Mouse (Mus musculus) midbrain, embryonic 13.5 days (tissue): ENCODE measurements at regions not wholly inside any gene's neighbourhood (a gene's known extent, or its start where the extent isn't known, plus 50 kb on each side); places are given as distances from the start of the nearest gene placed in this dataset.

Source experiments
- ATAC-seq: fragments of 200-750 bp; cut with Nextera tagmentation; 2 replicates; pipeline ENCODE4 v1.8.0; 2017; ENCODE audit warnings: mild to moderate bottlenecking, moderate TSS enrichment, moderate library complexity
- H3K27ac ChIP-seq: fragments of 300-500 bp; sonication (generic); 2 replicates; pipeline ENCODE4 v1.5.1; 2015; ENCODE audit warnings: inconsistent platforms, mild to moderate bottlenecking, moderate library complexity
- H3K27me3 ChIP-seq: fragments of 300-500 bp; sonication (generic); 2 replicates; pipeline ENCODE4 v1.6.1; 2015; ENCODE audit warnings: mild to moderate bottlenecking, inconsistent platforms
- H3K36me3 ChIP-seq: fragments of 300-500 bp; sonication (generic); 2 replicates; pipeline ENCODE4 v1.6.1; 2015; ENCODE audit warnings: mild to moderate bottlenecking, inconsistent platforms
- H3K4me1 ChIP-seq: fragments of 300-500 bp; sonication (generic); replicated peaks from 2 replicates; pipeline ENCODE4 v1.6.1; 2015; ENCODE audit warnings: inconsistent platforms
- H3K4me2 ChIP-seq: fragments of 300-500 bp; sonication (generic); replicated peaks from 2 replicates; pipeline ENCODE4 v1.6.1; 2015; ENCODE audit warnings: moderate library complexity, mild to moderate bottlenecking, inconsistent platforms
- H3K4me3 ChIP-seq: fragments of 300-500 bp; sonication (generic); replicated peaks from 2 replicates; pipeline ENCODE4 v1.5.1; 2015; ENCODE audit warnings: mild to moderate bottlenecking, inconsistent platforms
- H3K9ac ChIP-seq: fragments of 300-500 bp; sonication (generic); replicated peaks from 2 replicates; pipeline ENCODE4 v1.6.1; 2015; ENCODE audit warnings: mild to moderate bottlenecking, inconsistent platforms
- H3K9me3 ChIP-seq: fragments of 300-500 bp; sonication (generic); 2 replicates; pipeline ENCODE4 v1.6.1; 2016; ENCODE audit warnings: mild to moderate bottlenecking, inconsistent platforms
- whole genome bisulfite sequencing: fragments of 180-500 bp; shearing (Covaris S2); methylation state at CpG from one replicate; pipeline ENCODE4 v1.1.7; 2015; 5-methylcytosine and 5-hydroxymethylcytosine counted together

GRCm38 (mm10) chr15:68430486-68430885 lies 1929.8 kb upstream of the Lrrc6 start:
- no peaks in the 10 kb centered on the region for H3K36me3 ChIP-seq
- no peak overlapping the region for H3K4me3 ChIP-seq
- no peak overlapping the region for H3K4me2 ChIP-seq
- no peaks in the 10 kb centered on the region for H3K4me1 ChIP-seq
- H3K9ac ChIP-seq = no peak overlapping the region
- no peak overlapping the region for H3K27ac ChIP-seq
- ATAC-seq = no peak
- WGBS = 71% methylated on average over 4 of the region's 4 CpGs
- no peaks in the 10 kb centered on the region for H3K9me3 ChIP-seq
- H3K27me3 ChIP-seq = no peaks in the 10 kb centered on the region

DNA sequence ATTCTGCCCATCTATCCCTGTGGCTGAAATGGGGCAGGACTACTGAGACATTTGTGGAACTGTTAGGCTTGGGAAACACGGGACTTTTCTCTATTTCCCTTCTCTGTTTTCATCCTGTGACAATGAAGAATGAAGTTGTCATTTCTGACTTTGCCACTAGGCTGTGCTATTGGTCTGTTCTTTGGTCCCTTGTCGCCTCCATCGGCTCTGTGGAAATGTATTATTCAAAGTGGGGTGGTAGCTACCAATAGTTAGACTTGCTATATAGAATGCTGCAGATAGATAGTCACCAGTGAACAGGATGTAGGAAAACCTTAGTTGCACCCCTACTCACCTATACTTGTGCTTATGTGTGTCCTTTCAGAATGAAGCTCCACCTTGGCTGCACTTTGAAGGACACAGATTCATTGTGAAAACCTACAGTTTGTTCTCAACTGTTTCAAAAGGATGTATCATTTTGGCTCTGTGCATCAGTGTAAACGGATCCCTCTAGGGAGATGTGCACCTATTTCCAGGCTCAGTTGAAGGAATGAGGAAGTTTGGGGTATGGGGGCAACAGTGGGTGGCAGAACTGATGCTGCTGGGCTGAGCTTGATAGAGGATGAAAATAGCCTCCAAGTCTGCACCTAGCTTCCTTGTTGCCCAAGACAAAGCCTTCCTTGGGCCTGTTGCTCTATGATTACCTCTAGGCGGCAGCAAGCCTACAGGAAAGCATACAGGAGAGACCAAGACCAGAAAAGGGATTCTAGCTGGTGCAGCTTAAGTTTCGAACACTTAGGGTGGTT lies 1927.9 kb upstream of the Lrrc6 start:
- Histone ChIP-seq H3K36me3 (no peaks in the 10 kb centered on the region), H3K9me3 (no peaks in the 10 kb centered on the region), H3K27ac (no peak overlapping the region), H3K9ac (no peak overlapping the region), H3K4me3 (no peak overlapping the region), H3K4me1 (no peaks in the 10 kb centered on the region), H3K27me3 (no peaks in the 10 kb centered on the region), H3K4me2 (no peak overlapping the region)
- 18% methylated on average over 6 of the region's 6 CpGs for WGBS
- ATAC-seq = peak; percentile 89

- peaks cover 6% of the 10 kb centered on the region for H3K4me1 ChIP-seq
- H3K27me3 ChIP-seq = no peaks in the 10 kb centered on the region
- H3K9ac ChIP-seq = no peak overlapping the region
- H3K9me3 ChIP-seq = no peaks in the 10 kb centered on the region
- no peak overlapping the region for H3K4me3 ChIP-seq
- H3K27ac ChIP-seq = no peak overlapping the region
- WGBS = 4% methylated on average over 1 of the region's 1 CpGs
- ATAC-seq = no peak
- no peak overlapping the region for H3K4me2 ChIP-seq
- no peaks in the 10 kb centered on the region for H3K36me3 ChIP-seq
Observed at GRCm38 (mm10) chr15:68417142-68417541, 1916.4 kb upstream of the Lrrc6 start.

DNA sequence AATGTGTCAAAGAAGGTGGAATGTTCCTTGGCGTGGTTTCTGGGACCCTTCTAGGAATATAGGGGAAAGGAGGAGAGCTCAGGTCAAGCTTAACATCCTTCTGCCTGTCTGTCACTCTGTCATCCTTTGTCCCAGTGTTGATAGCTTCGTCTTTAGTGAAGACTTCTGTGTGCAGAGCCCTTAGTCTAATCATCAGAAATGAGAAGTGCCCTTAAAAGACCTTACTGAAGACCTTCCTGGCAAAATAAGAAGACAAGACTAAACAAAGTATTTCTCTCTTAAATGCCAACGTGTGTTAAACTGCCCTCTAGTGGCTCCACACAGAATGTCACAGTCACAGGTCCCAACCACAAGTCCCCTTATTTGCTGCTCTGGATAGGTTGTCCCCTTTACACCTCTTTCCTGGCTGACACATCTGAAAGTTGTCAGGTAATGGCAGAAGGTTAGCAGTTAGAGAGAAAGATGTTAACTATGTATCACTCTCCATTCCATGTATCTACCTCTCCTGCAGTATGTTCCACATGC lies 1914.8 kb upstream of the Lrrc6 start:
- no peak overlapping the region for H3K4me3 ChIP-seq
- no peaks in the 10 kb centered on the region for H3K27me3 ChIP-seq
- 24% methylated on average over 3 of the region's 3 CpGs for WGBS
- H3K9ac ChIP-seq = no peak overlapping the region
- no peak for ATAC-seq
- H3K27ac ChIP-seq = no peak overlapping the region
- H3K9me3 ChIP-seq = no peaks in the 10 kb centered on the region
- peaks cover 6% of the 10 kb centered on the region for H3K4me1 ChIP-seq
- H3K4me2 ChIP-seq = no peak overlapping the region
- no peaks in the 10 kb centered on the region for H3K36me3 ChIP-seq

- Histone ChIP-seq H3K9ac (no peak overlapping the region), H3K4me2 (no peak overlapping the region), H3K4me3 (no peak overlapping the region), H3K27ac (no peak overlapping the region), H3K9me3 (no peaks in the 10 kb centered on the region), H3K36me3 (no peaks in the 10 kb centered on the region), H3K27me3 (no peaks in the 10 kb centered on the region), H3K4me1 (peaks cover 6% of the 10 kb centered on the region)
- no peak for ATAC-seq
- WGBS = 80% methylated on average over 4 of the region's 4 CpGs
Observed at GRCm38 (mm10) chr15:68414047-68414446, 1913.3 kb upstream of the Lrrc6 start.

- Histone ChIP-seq H3K9ac (no peak overlapping the region), H3K27ac (no peak overlapping the region), H3K36me3 (no peaks in the 10 kb centered on the region), H3K27me3 (no peaks in the 10 kb centered on the region), H3K4me1 (peaks cover 6% of the 10 kb centered on the region), H3K4me2 (no peak overlapping the region), H3K9me3 (no peaks in the 10 kb centered on the region), H3K4me3 (no peak overlapping the region)
- 88% methylated on average over 2 of the region's 2 CpGs for WGBS
- ATAC-seq = no peak
Observed at GRCm38 (mm10) chr15:68412697-68413096, 1912.0 kb upstream of the Lrrc6 start.

GRCm38 (mm10) chr15:68412156-68412555 lies 1911.4 kb upstream of the Lrrc6 start:
- Histone ChIP-seq H3K4me1 (peaks cover 3% of the 10 kb centered on the region), H3K36me3 (no peaks in the 10 kb centered on the region), H3K27ac (no peak overlapping the region), H3K27me3 (no peaks in the 10 kb centered on the region), H3K9me3 (no peaks in the 10 kb centered on the region), H3K4me3 (no peak overlapping the region), H3K4me2 (no peak overlapping the region), H3K9ac (no peak overlapping the region)
- WGBS = 91% methylated on average over 3 of the region's 3 CpGs
- no peak for ATAC-seq

DNA sequence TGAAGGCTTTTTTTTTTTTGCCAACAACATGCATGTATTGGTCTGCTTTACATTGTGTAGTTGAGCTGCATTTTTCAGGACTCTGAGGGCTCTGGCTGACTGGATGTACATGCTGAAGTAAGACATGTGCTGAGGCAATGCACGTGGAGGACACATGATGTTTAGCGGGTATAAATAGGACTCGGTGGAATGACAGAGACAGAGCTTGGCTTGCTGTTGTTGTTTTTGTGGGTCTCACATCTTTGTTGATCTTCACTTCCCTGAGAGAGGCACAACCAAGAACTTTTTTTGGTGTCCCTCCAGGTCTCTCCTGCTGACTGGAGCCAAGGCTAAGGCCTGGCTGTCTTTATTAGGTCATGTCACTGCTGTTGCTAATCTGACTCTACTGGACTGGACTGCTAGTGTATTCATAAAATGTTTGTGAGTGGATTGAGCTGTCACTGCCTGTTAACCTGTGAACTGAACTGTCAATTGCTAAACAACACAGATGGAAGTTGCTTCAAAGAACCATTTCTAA lies 1902.9 kb upstream of the Lrrc6 start:
- 95% methylated on average over 3 of the region's 3 CpGs for WGBS

GRCm38 (mm10) chr15:68401726-68402125 lies 1901.0 kb upstream of the Lrrc6 start:
- no peak for ATAC-seq
- H3K4me2 ChIP-seq = no peak overlapping the region
- no peak overlapping the region for H3K4me3 ChIP-seq
- no peaks in the 10 kb centered on the region for H3K9me3 ChIP-seq
- H3K36me3 ChIP-seq = no peaks in the 10 kb centered on the region
- H3K4me1 ChIP-seq = no peaks in the 10 kb centered on the region
- H3K27ac ChIP-seq = no peak overlapping the region
- no peaks in the 10 kb centered on the region for H3K27me3 ChIP-seq
- 80% methylated on average over 1 of the region's 1 CpGs for WGBS
- no peak overlapping the region for H3K9ac ChIP-seq

More for the DNA sequence above, 1902.9 kb upstream of the Lrrc6 start:
- Histone ChIP-seq H3K4me2 (no peak overlapping the region), H3K9ac (no peak overlapping the region), H3K27me3 (no peaks in the 10 kb centered on the region), H3K27ac (no peak overlapping the region), H3K36me3 (no peaks in the 10 kb centered on the region), H3K4me1 (no peaks in the 10 kb centered on the region), H3K4me3 (no peak overlapping the region), H3K9me3 (no peaks in the 10 kb centered on the region)
- ATAC-seq = no peak

GRCm38 (mm10) chr15:68401006-68401405 lies 1900.3 kb upstream of the Lrrc6 start:
- Histone ChIP-seq H3K27me3 (no peaks in the 10 kb centered on the region), H3K4me2 (no peak overlapping the region), H3K27ac (no peak overlapping the region), H3K4me3 (no peak overlapping the region), H3K9ac (no peak overlapping the region), H3K36me3 (no peaks in the 10 kb centered on the region), H3K9me3 (no peaks in the 10 kb centered on the region), H3K4me1 (no peaks in the 10 kb centered on the region)
- no peak for ATAC-seq
- 96% methylated on average over 4 of the region's 4 CpGs for WGBS

DNA sequence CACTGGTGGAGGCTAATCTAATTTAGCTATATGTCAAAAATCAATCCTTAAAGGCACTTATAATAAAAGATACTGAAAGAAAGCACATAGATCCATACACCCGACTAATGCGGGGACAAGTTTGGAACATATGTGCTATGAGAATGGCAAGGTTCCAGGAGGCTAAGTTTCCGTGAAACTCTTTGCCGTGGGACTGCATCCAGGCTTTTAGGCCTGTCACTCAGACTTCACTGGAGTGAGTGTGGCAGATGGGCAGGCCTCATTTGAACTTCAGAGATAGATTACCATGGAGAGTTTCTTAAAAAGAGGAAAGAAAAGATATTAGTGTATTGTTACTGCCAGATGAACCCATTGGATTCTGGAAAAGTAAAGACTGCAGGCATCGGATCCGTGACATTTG lies 1895.9 kb upstream of the Lrrc6 start:
- no peak for ATAC-seq
- Histone ChIP-seq H3K27ac (no peak overlapping the region), H3K4me1 (no peaks in the 10 kb centered on the region), H3K9ac (no peak overlapping the region), H3K27me3 (no peaks in the 10 kb centered on the region), H3K4me3 (no peak overlapping the region), H3K36me3 (no peaks in the 10 kb centered on the region), H3K4me2 (no peak overlapping the region), H3K9me3 (no peaks in the 10 kb centered on the region)
- 92% methylated on average over 6 of the region's 6 CpGs for WGBS

GRCm38 (mm10) chr15:68394749-68395148 lies 1894.0 kb upstream of the Lrrc6 start:
- Histone ChIP-seq H3K4me1 (no peaks in the 10 kb centered on the region), H3K27me3 (no peaks in the 10 kb centered on the region), H3K27ac (no peak overlapping the region), H3K36me3 (no peaks in the 10 kb centered on the region), H3K4me3 (no peak overlapping the region), H3K9ac (no peak overlapping the region), H3K9me3 (no peaks in the 10 kb centered on the region), H3K4me2 (no peak overlapping the region)
- ATAC-seq = 0 out of 2 replicates have a peak, but pooled peaks have one; percentile 45
- WGBS = 90% methylated on average over 1 of the region's 1 CpGs
